Mouse (Mus musculus) cerebellum, adult 9-10 months (tissue): ENCODE data around the gene 2210418O10Rik.
"Not testable (repeated sequence)": the region's sequence is repeated elsewhere in the genome, so short reads cannot be mapped to it uniquely, and the experiment has no call there.

Experiments
- DNase-seq: peaks from one replicate; pipeline ENCODE4 v3.0.0; 2022

Gene 2210418O10Rik

DNA sequence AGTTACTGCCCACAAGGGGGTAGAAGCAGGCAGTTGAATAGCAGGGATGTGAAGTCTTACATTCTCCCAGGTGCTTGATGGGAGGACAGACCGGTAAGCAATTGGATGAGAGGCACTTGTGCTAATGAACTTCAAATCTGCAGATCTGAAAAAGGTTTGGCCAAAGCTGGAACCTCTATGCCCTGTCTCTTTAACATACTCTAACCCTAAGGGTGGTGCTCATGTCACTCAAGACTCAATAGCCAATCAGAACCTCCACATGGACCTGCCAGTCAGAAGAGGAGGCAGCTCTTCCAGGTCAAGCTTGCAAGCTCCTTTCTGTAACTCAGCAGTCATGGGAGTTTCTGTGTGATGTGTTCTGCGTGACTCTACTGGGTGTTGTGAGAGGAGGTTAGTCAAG is at the start of gene 2210418O10Rik:
TSS of gene 2210418O10Rik (plus strand) at position 301 of the 400 bp plus-strand sequence.
- not testable (repeated sequence) for DNase-seq

- DNase-seq = not testable (repeated sequence)
Measured at GRCm38 (mm10) chr2:176248519-176248918, 22.1 kb downstream of the 2210418O10Rik start.
